Mouse (Mus musculus) embryonic facial prominence, embryonic 12.5 days (tissue): ENCODE results near the gene Pcgf2. TPM values are rescaled to one million over a fixed set of nuclear protein-coding genes. Genes with fewer than 3 reads are reported as not detected.
"Not testable (repeated sequence)": the region's sequence is repeated elsewhere in the genome, so short reads cannot be mapped to it uniquely, and the experiment has no call there.

Experiments
- ATAC-seq: fragments of 200-750 bp; cut with Nextera tagmentation; 2 replicates; pipeline ENCODE4 v1.8.0; 2017; ENCODE audit not compliant: insufficient number of reproducible peaks, insufficient read depth, low FRiP score, low TSS enrichment
- H3K27ac ChIP-seq: fragments of 300-500 bp; sonication (generic); 2 replicates; pipeline ENCODE4 v1.5.1; 2016; ENCODE audit warnings: mild to moderate bottlenecking
- H3K27me3 ChIP-seq: fragments of 300-500 bp; sonication (generic); 2 replicates; pipeline ENCODE4 v1.6.1; 2016; ENCODE audit warnings: mild to moderate bottlenecking, moderate library complexity
- H3K36me3 ChIP-seq: fragments of 300-500 bp; sonication (generic); 2 replicates; pipeline ENCODE4 v1.6.1; 2016; ENCODE audit warnings: mild to moderate bottlenecking
- H3K4me1 ChIP-seq: fragments of 300-500 bp; sonication (generic); 2 replicates; pipeline ENCODE4 v1.6.1; 2016
- H3K4me2 ChIP-seq: fragments of 300-500 bp; sonication (generic); replicated peaks from 2 replicates; pipeline ENCODE4 v1.6.1; 2016; ENCODE audit warnings: mild to moderate bottlenecking, moderate library complexity
- H3K4me3 ChIP-seq: fragments of 300-500 bp; sonication (generic); 2 replicates; pipeline ENCODE4 v1.5.1; 2016; ENCODE audit warnings: mild to moderate bottlenecking
- H3K9ac ChIP-seq: fragments of 300-500 bp; sonication (generic); 2 replicates; pipeline ENCODE4 v1.6.1; 2016; ENCODE audit warnings: mild to moderate bottlenecking, moderate library complexity
- H3K9me3 ChIP-seq: fragments of 300-500 bp; sonication (generic); 2 replicates; pipeline ENCODE4 v1.6.1; 2016; ENCODE audit warnings: mild to moderate bottlenecking, moderate library complexity
- WGBS: fragments of 180-500 bp; shearing (Covaris S2); methylation state at CpG from one replicate; pipeline ENCODE4 v1.1.7; 2016; 5-methylcytosine and 5-hydroxymethylcytosine counted together
- polyA plus RNA-seq: library from polyadenylated mRNA; unstranded; fragments of >200 nt; fragmentation: Nextera tagmentation; extraction: Ambion mirVana; gene quantifications from 2 replicates; pipeline ENCODE4 v1.2.1, GENCODE M21; 2016

Gene Pcgf2
- polyA plus RNA-seq, 1 experiment from 2014 or later = 21.6 TPM

DNA sequence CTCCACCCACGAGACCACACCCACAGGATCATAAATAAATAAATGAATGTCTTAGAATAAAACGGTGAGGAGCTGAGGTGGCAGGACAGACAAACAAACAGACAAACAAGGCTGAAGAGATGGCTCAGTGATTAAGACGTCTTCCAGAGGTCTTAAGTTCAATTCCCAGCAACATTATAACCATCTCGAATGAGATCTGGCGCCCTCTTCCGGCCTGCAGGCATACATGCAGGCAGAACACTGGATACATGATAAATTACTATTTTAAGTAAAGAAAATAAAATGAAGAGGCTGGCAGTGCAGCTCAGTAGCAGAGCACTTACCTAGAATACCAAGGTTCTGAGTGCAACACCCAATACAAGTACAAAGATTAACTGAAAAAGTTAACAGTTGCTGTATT lies 38.4 kb upstream of the Pcgf2 start:
- Histone ChIP-seq H3K36me3 (no peaks in the 10 kb centered on the region), H3K27me3 (no peaks in the 10 kb centered on the region)
- ATAC-seq = no peak

DNA sequence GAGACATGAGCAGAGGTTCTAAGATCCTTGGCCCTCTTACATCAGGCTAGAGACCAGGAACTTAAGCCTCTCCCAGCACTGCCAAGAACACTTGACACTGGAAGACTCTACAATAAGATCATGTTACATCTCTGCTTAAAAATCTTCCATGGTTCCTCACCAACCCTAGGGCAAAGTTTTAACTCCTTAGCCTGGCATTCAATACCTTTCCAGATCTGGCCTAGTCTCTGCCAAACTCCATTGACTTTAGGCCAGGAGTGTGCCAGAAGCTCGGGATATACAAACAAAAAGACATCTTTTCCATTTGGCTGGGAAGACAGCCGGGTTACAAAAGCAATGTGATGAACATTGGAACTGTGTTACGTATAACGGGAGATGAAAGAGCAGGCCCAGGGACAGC lies 37.3 kb upstream of the Pcgf2 start:
- H3K9ac ChIP-seq = no peak overlapping the region
- 53% methylated on average over 4 of the region's 4 CpGs for WGBS
- 0 out of 2 replicates have a peak overlapping the region, but pooled peaks have one; percentile 17 for H3K27ac ChIP-seq
- no peak overlapping the region for H3K4me3 ChIP-seq
- H3K27me3 ChIP-seq = no peaks in the 10 kb centered on the region
- H3K9me3 ChIP-seq = no peaks in the 10 kb centered on the region
- no peaks in the 10 kb centered on the region for H3K36me3 ChIP-seq
- ATAC-seq = no peak
- H3K4me2 ChIP-seq = no peak overlapping the region
- peaks cover 32% of the 10 kb centered on the region for H3K4me1 ChIP-seq

More for the DNA sequence above, 38.4 kb upstream of the Pcgf2 start:
- Histone ChIP-seq H3K4me3 (no peak overlapping the region), H3K4me2 (no peak overlapping the region), H3K9ac (no peak overlapping the region), H3K9me3 (no peaks in the 10 kb centered on the region), H3K27ac (no peak overlapping the region), H3K4me1 (peaks cover 30% of the 10 kb centered on the region)
- WGBS = 60% methylated on average over 6 of the region's 6 CpGs

DNA sequence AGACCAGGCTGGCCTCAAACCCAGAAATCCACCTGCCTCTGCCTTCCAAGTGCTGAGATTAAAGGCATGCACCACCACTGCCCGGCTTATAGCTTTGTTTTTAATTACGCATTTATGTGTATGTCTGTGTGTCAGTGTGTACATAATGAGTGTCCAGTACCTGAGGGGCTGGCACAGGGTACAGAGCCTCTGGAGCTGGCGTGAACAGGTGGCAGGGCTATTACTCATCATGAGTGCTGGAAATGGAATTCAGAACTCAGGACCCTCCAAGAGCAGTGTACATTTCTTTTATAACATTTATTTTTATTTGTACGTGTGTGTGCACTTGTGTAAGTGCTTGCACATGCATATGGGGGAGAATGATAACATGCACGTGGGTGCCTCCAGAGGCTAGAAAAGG lies 36.3 kb upstream of the Pcgf2 start:
- Histone ChIP-seq H3K4me2 (no peak overlapping the region), H3K9me3 (no peaks in the 10 kb centered on the region), H3K27me3 (no peaks in the 10 kb centered on the region), H3K9ac (no peak overlapping the region), H3K4me3 (no peak overlapping the region), H3K4me1 (peaks cover 25% of the 10 kb centered on the region), H3K27ac (no peak overlapping the region), H3K36me3 (peaks cover 8% of the 10 kb centered on the region; the same call in 1 of the 2 replicates)
- 90% methylated on average over 5 of the region's 5 CpGs for WGBS
- no peak for ATAC-seq

DNA sequence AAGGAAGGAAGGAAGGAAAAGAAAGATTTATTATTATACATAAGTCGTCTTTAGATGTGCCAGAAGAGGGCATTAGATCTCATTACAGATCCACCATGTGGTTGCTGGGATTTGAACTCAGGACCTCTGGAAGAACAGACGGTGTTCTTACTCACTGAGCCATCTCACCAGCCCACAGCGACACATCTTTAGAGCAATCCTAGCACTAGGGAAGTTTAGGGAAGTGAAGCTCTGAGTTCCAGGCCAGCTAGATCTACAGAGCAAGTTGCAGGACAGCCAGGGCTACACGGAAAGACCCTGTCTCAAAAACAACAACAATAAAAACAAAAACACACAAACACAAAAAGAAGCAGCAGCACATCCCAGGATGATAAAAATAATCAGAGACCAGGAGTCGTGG lies 34.5 kb upstream of the Pcgf2 start:
- WGBS = 87% methylated on average over 5 of the region's 5 CpGs
- not testable (repeated sequence) for H3K4me2 ChIP-seq, H3K9ac ChIP-seq, H3K9me3 ChIP-seq, ATAC-seq, H3K4me3 ChIP-seq, H3K27ac ChIP-seq, H3K27me3 ChIP-seq
- peaks cover 16% of the 10 kb centered on the region for H3K36me3 ChIP-seq
- peaks cover 25% of the 10 kb centered on the region for H3K4me1 ChIP-seq

DNA sequence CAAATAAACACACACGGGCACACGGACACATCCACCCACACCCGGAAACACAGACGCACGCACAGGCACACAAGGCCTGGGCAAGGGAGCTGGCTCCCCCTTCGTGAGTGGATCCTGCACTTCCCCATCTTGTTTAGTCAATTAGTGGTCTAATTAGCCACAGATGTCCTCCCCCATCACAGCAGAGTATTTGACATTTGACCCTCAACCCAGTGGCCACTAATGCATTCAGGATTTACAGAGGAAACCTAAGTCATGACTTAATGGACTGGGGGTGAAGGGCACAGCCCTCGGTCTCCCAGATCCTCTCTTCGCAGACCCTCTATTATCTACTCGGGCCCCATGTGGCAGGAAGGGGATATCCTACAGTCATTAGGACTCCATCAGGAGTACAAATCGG lies 33.4 kb upstream of the Pcgf2 start:
- Histone ChIP-seq H3K9me3 (no peaks in the 10 kb centered on the region), H3K4me1 (peaks cover 25% of the 10 kb centered on the region), H3K4me3 (no peak overlapping the region), H3K4me2 (peak overlapping the region; percentile 26; the same call in 1 of the 2 replicates), H3K27ac (peak overlapping the region; percentile 32; the same call in 1 of the 2 replicates), H3K9ac (no peak overlapping the region), H3K36me3 (peaks cover 26% of the 10 kb centered on the region), H3K27me3 (no peaks in the 10 kb centered on the region)
- 11% methylated on average over 10 of the region's 10 CpGs for WGBS
- no peak for ATAC-seq

DNA sequence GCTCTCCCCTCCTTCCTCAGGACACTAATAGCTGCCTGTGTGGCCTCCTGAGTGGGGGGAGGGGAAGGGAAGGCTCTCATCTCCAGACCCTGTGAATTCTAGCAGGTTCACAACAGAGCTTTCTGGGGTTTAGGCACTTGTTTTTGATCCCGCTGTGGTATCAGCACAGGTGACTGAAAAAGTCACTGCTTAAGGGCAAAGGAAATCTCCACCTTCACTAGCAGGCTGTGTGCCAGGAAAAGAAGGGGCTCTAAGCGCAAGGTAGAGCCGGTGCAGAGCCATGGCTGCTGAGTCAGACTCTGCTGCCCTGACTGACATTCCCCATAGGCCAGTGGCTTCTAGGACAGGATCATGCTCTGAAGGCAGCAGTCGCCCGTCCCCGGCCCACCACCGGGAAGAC lies 28.4 kb upstream of the Pcgf2 start:
- H3K4me2 ChIP-seq = no peak overlapping the region
- H3K9me3 ChIP-seq = no peaks in the 10 kb centered on the region
- WGBS = 73% methylated on average over 7 of the region's 7 CpGs
- no peak overlapping the region for H3K27ac ChIP-seq
- H3K36me3 ChIP-seq = peaks cover 73% of the 10 kb centered on the region
- no peak overlapping the region for H3K9ac ChIP-seq
- no peak for ATAC-seq
- H3K4me1 ChIP-seq = peaks cover 10% of the 10 kb centered on the region
- no peaks in the 10 kb centered on the region for H3K27me3 ChIP-seq
- no peak overlapping the region for H3K4me3 ChIP-seq

DNA sequence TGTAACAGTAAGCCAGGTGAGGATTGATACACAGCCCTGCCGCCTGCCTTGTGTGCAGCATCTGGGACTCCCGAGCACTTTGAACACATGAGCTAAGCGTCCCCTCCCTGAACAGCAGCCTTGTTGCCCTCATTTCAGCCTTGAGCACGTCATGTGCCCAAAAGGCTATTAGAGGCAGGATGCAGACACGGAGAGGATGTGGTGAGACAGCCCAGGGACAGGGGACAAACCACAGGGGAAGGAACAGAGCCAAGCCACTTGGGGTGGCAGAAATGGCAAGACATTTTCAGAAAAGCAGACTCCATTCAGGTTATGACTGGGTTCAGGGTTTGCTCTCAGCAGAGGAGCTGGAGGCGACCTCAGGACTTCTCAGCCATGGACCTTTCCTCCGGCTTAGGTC lies 28.0 kb upstream of the Pcgf2 start:
- 63% methylated on average over 7 of the region's 7 CpGs for WGBS
- Histone ChIP-seq H3K9me3 (no peaks in the 10 kb centered on the region), H3K36me3 (peaks cover 78% of the 10 kb centered on the region), H3K4me2 (no peak overlapping the region), H3K4me1 (peaks cover 6% of the 10 kb centered on the region), H3K4me3 (no peak overlapping the region), H3K27ac (no peak overlapping the region), H3K9ac (0 out of 2 replicates have a peak overlapping the region, but pooled peaks have one; percentile 25), H3K27me3 (no peaks in the 10 kb centered on the region)
- no peak for ATAC-seq

DNA sequence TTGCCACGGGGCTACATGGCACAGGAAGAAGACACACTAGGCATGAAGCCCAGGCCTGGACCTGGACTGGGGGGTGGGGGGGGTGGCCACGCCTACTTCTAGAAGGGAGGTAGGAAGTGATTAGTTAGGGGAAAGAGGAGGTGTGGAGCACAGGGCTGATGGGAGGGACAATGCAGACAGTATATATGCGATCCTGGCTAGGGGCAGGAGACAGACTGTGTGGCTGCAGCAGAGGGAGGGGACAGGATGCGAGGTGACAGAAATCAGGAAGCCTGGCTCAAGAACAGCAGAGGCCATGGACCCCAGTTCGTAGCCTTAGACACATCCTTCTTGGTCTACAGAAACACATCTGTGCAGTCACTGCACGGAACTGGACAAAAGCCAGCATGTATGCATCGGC lies 23.4 kb upstream of the Pcgf2 start:
- Histone ChIP-seq H3K9ac (no peak overlapping the region), H3K4me3 (no peak overlapping the region), H3K4me2 (no peak overlapping the region), H3K4me1 (no peaks in the 10 kb centered on the region), H3K36me3 (peaks cover 98% of the 10 kb centered on the region), H3K9me3 (peaks cover 6% of the 10 kb centered on the region; the same call in 1 of the 2 replicates), H3K27me3 (no peaks in the 10 kb centered on the region), H3K27ac (no peak overlapping the region)
- no peak for ATAC-seq
- WGBS = 83% methylated on average over 7 of the region's 7 CpGs

DNA sequence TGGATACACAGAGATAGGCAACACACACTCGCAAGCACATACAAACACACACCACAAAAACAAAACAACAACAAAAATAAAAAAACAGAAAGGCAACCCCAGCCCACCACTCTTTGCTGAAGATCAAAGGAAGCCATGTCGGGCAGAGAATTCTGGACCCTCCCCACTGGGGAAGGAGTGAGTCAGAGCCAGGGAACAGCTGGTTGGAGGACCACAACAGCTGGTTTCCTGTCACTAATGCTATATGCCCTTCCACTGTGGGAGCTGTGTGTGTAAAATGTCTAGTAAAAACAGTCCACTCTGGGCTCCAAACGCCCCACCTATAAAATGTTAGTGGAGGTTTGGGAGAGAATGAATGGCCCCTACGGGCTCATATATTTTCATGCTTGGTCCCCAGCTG lies 21.0 kb upstream of the Pcgf2 start:
- ATAC-seq = no peak
- peaks cover 97% of the 10 kb centered on the region for H3K36me3 ChIP-seq

DNA sequence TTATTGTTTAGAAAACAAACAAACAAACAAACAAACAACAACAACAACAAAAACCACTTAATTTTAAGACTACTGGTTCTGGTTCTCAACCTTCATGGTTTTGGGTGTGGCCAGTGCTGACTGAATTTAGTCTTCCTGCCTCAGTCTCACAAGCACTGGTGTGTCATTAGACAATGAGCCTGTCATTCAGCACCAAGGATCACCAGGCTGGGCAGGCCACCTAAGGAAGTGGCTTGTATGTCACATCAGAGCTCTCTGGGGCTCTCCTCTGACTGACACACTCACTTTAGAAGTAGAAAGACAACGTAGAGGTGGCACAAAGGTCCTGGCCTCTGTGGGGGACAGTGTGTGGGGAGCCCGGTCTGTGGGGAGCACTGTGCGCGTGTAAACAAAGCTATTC lies 18.7 kb upstream of the Pcgf2 start:
- no peak overlapping the region for H3K4me3 ChIP-seq
- H3K36me3 ChIP-seq = peaks cover 94% of the 10 kb centered on the region
- no peaks in the 10 kb centered on the region for H3K27me3 ChIP-seq
- WGBS = 79% methylated on average over 4 of the region's 4 CpGs
- no peak overlapping the region for H3K9ac ChIP-seq
- H3K4me2 ChIP-seq = no peak overlapping the region
- no peak for ATAC-seq
- no peaks in the 10 kb centered on the region for H3K4me1 ChIP-seq
- H3K27ac ChIP-seq = no peak overlapping the region
- H3K9me3 ChIP-seq = peaks cover 6% of the 10 kb centered on the region; the same call in 1 of the 2 replicates

More for the DNA sequence above, 21.0 kb upstream of the Pcgf2 start:
- no peak overlapping the region for H3K4me2 ChIP-seq
- H3K27me3 ChIP-seq = no peaks in the 10 kb centered on the region
- H3K9ac ChIP-seq = no peak overlapping the region
- H3K9me3 ChIP-seq = peaks cover 6% of the 10 kb centered on the region; the same call in 1 of the 2 replicates
- H3K27ac ChIP-seq = no peak overlapping the region
- 92% methylated on average over 4 of the region's 4 CpGs for WGBS
- no peaks in the 10 kb centered on the region for H3K4me1 ChIP-seq
- H3K4me3 ChIP-seq = no peak overlapping the region

DNA sequence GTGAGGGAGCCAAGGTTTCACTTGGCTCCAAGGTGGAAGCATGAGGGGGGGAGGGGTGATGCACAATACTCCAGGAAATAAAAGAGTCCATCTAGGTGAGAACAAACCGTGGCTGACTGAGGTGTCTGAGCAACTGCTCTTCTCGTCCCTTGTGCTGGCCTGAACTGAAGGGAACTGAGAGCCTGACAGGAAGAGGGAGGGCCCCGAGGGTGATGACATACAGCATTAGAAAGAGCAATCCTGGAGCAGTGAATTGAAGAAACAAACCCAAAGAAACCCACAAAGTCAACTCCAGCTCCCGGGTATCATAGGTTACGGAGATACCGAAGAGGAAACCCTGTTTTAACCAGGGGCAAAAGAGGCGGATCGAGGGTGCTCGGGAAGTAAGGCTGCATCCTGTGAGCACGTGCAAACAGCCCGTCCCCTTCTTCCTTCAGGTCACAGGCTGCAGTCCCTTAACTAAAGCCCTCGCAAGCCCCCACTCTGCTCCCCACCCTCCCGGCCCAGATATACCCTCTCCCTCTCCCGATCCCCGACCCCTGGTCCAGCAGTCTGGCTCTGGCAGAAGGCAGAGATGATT lies 18.1 kb upstream of the Pcgf2 start:
- 77% methylated on average over 15 of the region's 15 CpGs for WGBS
- ATAC-seq = no peak
- H3K4me1 ChIP-seq = no peaks in the 10 kb centered on the region
- H3K27ac ChIP-seq = no peak overlapping the region
- no peak overlapping the region for H3K4me3 ChIP-seq
- no peaks in the 10 kb centered on the region for H3K27me3 ChIP-seq
- peaks cover 6% of the 10 kb centered on the region; the same call in 1 of the 2 replicates for H3K9me3 ChIP-seq
- H3K9ac ChIP-seq = no peak overlapping the region
- peaks cover 94% of the 10 kb centered on the region for H3K36me3 ChIP-seq
- H3K4me2 ChIP-seq = no peak overlapping the region

DNA sequence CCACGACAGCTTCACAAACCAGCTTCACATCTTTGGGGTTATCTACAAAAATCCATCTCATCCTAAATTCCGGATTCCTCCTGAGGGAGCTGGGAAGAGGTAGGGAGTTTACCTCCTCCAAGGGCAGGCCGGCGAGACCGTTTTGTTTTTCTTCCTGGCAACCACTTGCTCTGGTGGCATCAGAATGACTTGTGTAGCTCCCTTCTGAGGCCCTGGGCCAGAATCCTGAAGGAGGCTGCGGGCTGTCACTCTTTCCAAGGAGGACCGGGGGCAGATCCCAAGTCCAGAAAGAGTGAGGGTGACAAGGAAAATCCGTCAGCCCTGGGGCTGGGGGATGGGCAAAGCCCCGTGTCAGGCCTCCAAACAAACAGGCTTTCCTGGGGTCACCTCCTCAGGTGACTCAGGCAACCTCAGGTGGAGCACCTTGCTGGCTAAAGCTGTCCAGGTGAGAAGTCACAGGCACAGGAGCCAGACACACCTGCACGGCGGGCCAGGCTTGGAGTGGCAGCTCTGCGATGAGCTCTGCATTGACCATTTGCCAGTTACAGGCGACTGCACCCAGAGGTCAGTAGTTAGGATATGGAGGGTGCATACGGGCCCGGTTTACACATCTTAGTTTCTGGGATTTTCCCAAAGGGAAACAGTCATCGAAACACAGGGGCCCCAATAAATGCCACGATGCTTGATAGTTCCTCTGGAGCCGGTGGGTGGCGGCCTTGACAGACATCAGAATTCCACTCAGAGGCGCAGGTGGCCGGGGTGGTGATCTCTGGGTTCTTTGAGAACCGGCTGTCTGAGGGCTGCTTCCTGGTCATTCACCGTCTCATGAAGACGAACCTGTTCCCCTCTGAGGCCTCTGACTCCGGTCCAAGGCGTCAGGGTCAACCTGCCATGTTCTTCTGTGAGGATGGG lies 17.3 kb upstream of the Pcgf2 start:
- no peaks in the 10 kb centered on the region for H3K27me3 ChIP-seq
- peaks cover 6% of the 10 kb centered on the region; the same call in 1 of the 2 replicates for H3K9me3 ChIP-seq
- no peak overlapping the region for H3K4me2 ChIP-seq
- 85% methylated on average over 26 of the region's 26 CpGs for WGBS
- ATAC-seq = no peak
- no peak overlapping the region for H3K4me3 ChIP-seq
- no peak overlapping the region for H3K27ac ChIP-seq
- no peak overlapping the region for H3K9ac ChIP-seq
- H3K36me3 ChIP-seq = peaks cover 94% of the 10 kb centered on the region
- no peaks in the 10 kb centered on the region for H3K4me1 ChIP-seq
